Mouse (Mus musculus) limb, embryonic 10.5 days (tissue): ENCODE measurements at regions not wholly inside any gene's neighbourhood (a gene's known extent, or its start where the extent isn't known, plus 50 kb on each side); places are given as distances from the start of the nearest gene placed in this dataset.
A peak's percentile ranks its signal among the peaks of the same experiment; 100 is the strongest.

Source experiments
- DNase-seq: peaks from one replicate; pipeline ENCODE4 v3.0.0-alpha.2; 2017; ENCODE audit warnings: low spot score
- H3K27ac ChIP-seq: fragments of 300-500 bp; sonication (generic); 2 replicates; pipeline ENCODE4 v1.5.1; 2016; ENCODE audit warnings: mild to moderate bottlenecking
- H3K27me3 ChIP-seq: fragments of 300-500 bp; sonication (generic); 2 replicates; pipeline ENCODE4 v1.6.1; 2016; ENCODE audit warnings: low read depth, mild to moderate bottlenecking; ENCODE audit not compliant: poor library complexity, severe bottlenecking
- H3K36me3 ChIP-seq: fragments of 300-500 bp; sonication (generic); 2 replicates; pipeline ENCODE4 v1.6.1; 2016; ENCODE audit warnings: mild to moderate bottlenecking, moderate library complexity
- H3K4me1 ChIP-seq: fragments of 300-500 bp; sonication (generic); 2 replicates; pipeline ENCODE4 v1.6.1; 2016
- H3K4me3 ChIP-seq: fragments of 300-500 bp; sonication (generic); 2 replicates; pipeline ENCODE4 v1.5.1; 2016; ENCODE audit warnings: mild to moderate bottlenecking, moderate library complexity
- H3K9me3 ChIP-seq: fragments of 300-500 bp; sonication (generic); replicated peaks from 2 replicates; pipeline ENCODE4 v1.6.1; 2016; ENCODE audit warnings: mild to moderate bottlenecking
- WGBS: fragments of 180-500 bp; shearing (Covaris S2); methylation state at CpG from one replicate; pipeline ENCODE4 v1.1.7; 2016; 5-methylcytosine and 5-hydroxymethylcytosine counted together

- H3K4me1 ChIP-seq = 0 out of 2 replicates have a peak, but pooled peaks cover 4% of the 10 kb centered on the region
- no peak for DNase-seq
- H3K9me3 ChIP-seq = no peaks in the 10 kb centered on the region
- WGBS = 57% methylated on average over 6 of the region's 6 CpGs
- H3K36me3 ChIP-seq = no peaks in the 10 kb centered on the region
- no peak overlapping the region for H3K27ac ChIP-seq
- no peak overlapping the region for H3K4me3 ChIP-seq
- H3K27me3 ChIP-seq = no peaks in the 10 kb centered on the region
Observed at GRCm38 (mm10) chr2:50835511-50836320, 313.2 kb downstream of the Rnd3 start.

- Histone ChIP-seq H3K4me3 (no peak overlapping the region), H3K36me3 (no peaks in the 10 kb centered on the region), H3K4me1 (0 out of 2 replicates have a peak, but pooled peaks cover 4% of the 10 kb centered on the region), H3K27ac (no peak overlapping the region), H3K27me3 (no peaks in the 10 kb centered on the region), H3K9me3 (no peaks in the 10 kb centered on the region)
- WGBS = 73% methylated on average over 5 of the region's 5 CpGs
- DNase-seq = no peak
Observed at GRCm38 (mm10) chr2:50833791-50834190, 315.1 kb downstream of the Rnd3 start.

GRCm38 (mm10) chr2:50832471-50832870, 316.4 kb downstream of the Rnd3 start:
- 0 out of 2 replicates have a peak, but pooled peaks cover 4% of the 10 kb centered on the region for H3K4me1 ChIP-seq
- 95% methylated on average over 4 of the region's 4 CpGs for WGBS
- H3K4me3 ChIP-seq = no peak overlapping the region
- no peak for DNase-seq
- H3K9me3 ChIP-seq = no peaks in the 10 kb centered on the region
- H3K27ac ChIP-seq = no peak overlapping the region
- H3K36me3 ChIP-seq = no peaks in the 10 kb centered on the region
- no peaks in the 10 kb centered on the region for H3K27me3 ChIP-seq

GRCm38 (mm10) chr2:50830056-50830720, 318.7 kb downstream of the Rnd3 start:
- Histone ChIP-seq H3K36me3 (no peaks in the 10 kb centered on the region), H3K4me3 (no peak overlapping the region), H3K27me3 (no peaks in the 10 kb centered on the region), H3K27ac (no peak overlapping the region), H3K4me1 (peaks cover 5% of the 10 kb centered on the region), H3K9me3 (no peaks in the 10 kb centered on the region)
- DNase-seq = no peak
- WGBS = 81% methylated on average over 5 of the region's 5 CpGs

GRCm38 (mm10) chr2:50827097-50827496, 321.8 kb downstream of the Rnd3 start:
- H3K4me3 ChIP-seq = no peak overlapping the region
- no peaks in the 10 kb centered on the region for H3K27me3 ChIP-seq
- H3K4me1 ChIP-seq = peaks cover 19% of the 10 kb centered on the region
- no peaks in the 10 kb centered on the region for H3K36me3 ChIP-seq
- no peaks in the 10 kb centered on the region for H3K9me3 ChIP-seq
- H3K27ac ChIP-seq = no peak overlapping the region
- WGBS = 90% methylated on average over 5 of the region's 5 CpGs
- DNase-seq = no peak

- Histone ChIP-seq H3K4me3 (no peak overlapping the region), H3K27me3 (no peaks in the 10 kb centered on the region), H3K9me3 (no peaks in the 10 kb centered on the region), H3K4me1 (peaks cover 19% of the 10 kb centered on the region), H3K27ac (no peak overlapping the region), H3K36me3 (no peaks in the 10 kb centered on the region)
- 91% methylated on average over 3 of the region's 3 CpGs for WGBS
- DNase-seq = no peak
Observed at GRCm38 (mm10) chr2:50826537-50826936, 322.4 kb downstream of the Rnd3 start.

- Histone ChIP-seq H3K4me1 (peaks cover 19% of the 10 kb centered on the region), H3K4me3 (no peak overlapping the region), H3K36me3 (no peaks in the 10 kb centered on the region), H3K27ac (no peak overlapping the region), H3K9me3 (no peaks in the 10 kb centered on the region), H3K27me3 (no peaks in the 10 kb centered on the region)
- DNase-seq = no peak
- 81% methylated on average over 5 of the region's 5 CpGs for WGBS
Observed at GRCm38 (mm10) chr2:50825626-50826025, 323.3 kb downstream of the Rnd3 start.

GRCm38 (mm10) chr2:50824782-50825181, 324.1 kb downstream of the Rnd3 start:
- DNase-seq = no peak
- Histone ChIP-seq H3K27me3 (no peaks in the 10 kb centered on the region), H3K27ac (no peak overlapping the region), H3K36me3 (no peaks in the 10 kb centered on the region), H3K4me3 (no peak overlapping the region), H3K9me3 (no peaks in the 10 kb centered on the region), H3K4me1 (peaks cover 19% of the 10 kb centered on the region)
- 69% methylated on average over 3 of the region's 3 CpGs for WGBS

- Histone ChIP-seq H3K4me3 (no peak overlapping the region), H3K9me3 (no peaks in the 10 kb centered on the region), H3K4me1 (peaks cover 22% of the 10 kb centered on the region), H3K36me3 (no peaks in the 10 kb centered on the region), H3K27me3 (no peaks in the 10 kb centered on the region), H3K27ac (no peak overlapping the region)
- DNase-seq = no peak
Observed at GRCm38 (mm10) chr2:50822738-50823137, 326.2 kb downstream of the Rnd3 start.

- Histone ChIP-seq H3K36me3 (no peaks in the 10 kb centered on the region), H3K4me3 (no peak overlapping the region), H3K4me1 (peaks cover 36% of the 10 kb centered on the region), H3K9me3 (no peaks in the 10 kb centered on the region), H3K27me3 (no peaks in the 10 kb centered on the region), H3K27ac (no peak overlapping the region)
- WGBS = 91% methylated on average over 5 of the region's 5 CpGs
- DNase-seq = no peak
Observed at GRCm38 (mm10) chr2:50819305-50819665, 329.6 kb downstream of the Rnd3 start.

- Histone ChIP-seq H3K9me3 (no peaks in the 10 kb centered on the region), H3K4me3 (no peak overlapping the region), H3K36me3 (no peaks in the 10 kb centered on the region), H3K27ac (no peak overlapping the region), H3K4me1 (peaks cover 42% of the 10 kb centered on the region), H3K27me3 (no peaks in the 10 kb centered on the region)
- no peak for DNase-seq
- 81% methylated on average over 7 of the region's 7 CpGs for WGBS
Observed at GRCm38 (mm10) chr2:50818557-50819304, 330.2 kb downstream of the Rnd3 start.

- Histone ChIP-seq H3K4me3 (no peak overlapping the region), H3K27me3 (no peaks in the 10 kb centered on the region), H3K4me1 (peaks cover 59% of the 10 kb centered on the region), H3K36me3 (no peaks in the 10 kb centered on the region), H3K27ac (peak overlapping the region; percentile 50; the same call in 1 of the 2 replicates), H3K9me3 (no peaks in the 10 kb centered on the region)
- DNase-seq = no peak
- 66% methylated on average over 5 of the region's 5 CpGs for WGBS
Observed at GRCm38 (mm10) chr2:50816364-50816763, 332.5 kb downstream of the Rnd3 start.

GRCm38 (mm10) chr2:50815541-50815940, 333.4 kb downstream of the Rnd3 start:
- Histone ChIP-seq H3K36me3 (no peaks in the 10 kb centered on the region), H3K9me3 (no peaks in the 10 kb centered on the region), H3K27me3 (no peaks in the 10 kb centered on the region), H3K4me3 (no peak overlapping the region), H3K27ac (peak overlapping the region; percentile 42; the same call in 1 of the 2 replicates), H3K4me1 (peaks cover 67% of the 10 kb centered on the region)
- peak; percentile 41 for DNase-seq
- 2% methylated on average over 3 of the region's 3 CpGs for WGBS
